Mouse (Mus musculus) frontal cortex, postnatal 14 days (tissue): Measurements from ENCODE around the gene Inf2.

ENCODE experiments used
- DNase-seq, 2 experiments: peaks; one replicate each; pipeline ENCODE4 v3.0.0; 2022; ENCODE audit warnings: low spot score in 2 of 2

The Inf2 gene

DNA sequence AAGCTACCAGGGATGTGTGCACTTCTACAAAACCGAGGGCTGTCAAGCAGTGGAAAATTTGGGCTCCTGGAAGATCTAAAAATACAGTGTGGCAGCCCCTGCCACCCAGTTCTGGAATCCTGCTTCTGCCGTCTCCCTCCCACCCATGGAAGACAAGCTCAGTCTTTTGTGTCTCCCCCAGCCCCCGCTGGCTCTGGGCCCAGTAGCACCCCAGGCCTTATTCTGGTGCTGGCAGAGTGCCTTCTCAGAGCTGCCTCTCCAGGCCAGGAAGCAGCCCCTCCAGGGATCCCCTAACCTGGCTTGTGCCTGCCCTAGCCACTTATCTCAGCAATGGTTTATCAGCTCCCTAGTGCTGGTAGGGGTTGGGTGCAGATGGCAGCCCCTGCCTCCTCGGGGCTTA, 6.4 kb downstream of the Inf2 start:
- DNase-seq: peak; percentile 59

DNA sequence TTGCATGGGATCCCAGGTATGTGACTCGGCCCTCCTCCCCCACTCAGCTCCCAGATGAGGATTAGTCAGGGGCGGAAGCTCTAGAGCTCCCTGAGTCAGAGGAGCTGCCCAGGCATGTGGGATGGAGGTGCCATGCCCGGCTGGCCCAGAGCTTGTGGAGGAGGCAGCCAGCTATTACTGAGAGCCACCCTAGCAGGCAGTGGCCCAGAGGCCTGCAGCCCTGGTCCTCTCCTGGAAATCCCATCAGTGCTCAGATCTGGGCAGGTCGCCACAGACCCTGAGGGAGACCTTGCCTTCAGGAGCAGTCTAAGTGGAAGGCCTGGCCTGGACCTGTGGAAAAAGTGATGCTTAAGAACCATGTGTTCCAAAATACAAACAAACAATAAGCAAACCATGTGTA, 7.0 kb downstream of the Inf2 start:
- no peak for DNase-seq

DNA sequence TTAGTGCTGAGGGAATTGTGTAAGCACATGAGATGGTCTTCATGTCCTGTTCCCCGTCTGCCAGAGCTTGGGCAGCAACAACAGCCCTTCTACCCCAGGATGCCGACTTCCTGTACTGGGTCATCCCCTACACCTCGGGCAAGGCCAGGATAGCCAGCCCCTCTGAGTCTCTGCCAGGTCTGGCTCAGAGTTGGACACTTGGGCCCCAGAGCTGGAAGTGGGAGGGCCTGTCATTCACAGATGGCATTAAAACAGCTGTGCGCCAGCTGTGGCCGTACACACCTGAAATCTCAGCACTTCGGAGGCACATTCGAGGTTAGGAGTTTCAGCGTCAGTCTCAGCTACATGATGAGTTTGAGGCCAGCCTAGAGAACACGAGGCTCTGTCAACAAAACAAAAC, 7.9 kb downstream of the Inf2 start:
- DNase-seq: no peak

DNA sequence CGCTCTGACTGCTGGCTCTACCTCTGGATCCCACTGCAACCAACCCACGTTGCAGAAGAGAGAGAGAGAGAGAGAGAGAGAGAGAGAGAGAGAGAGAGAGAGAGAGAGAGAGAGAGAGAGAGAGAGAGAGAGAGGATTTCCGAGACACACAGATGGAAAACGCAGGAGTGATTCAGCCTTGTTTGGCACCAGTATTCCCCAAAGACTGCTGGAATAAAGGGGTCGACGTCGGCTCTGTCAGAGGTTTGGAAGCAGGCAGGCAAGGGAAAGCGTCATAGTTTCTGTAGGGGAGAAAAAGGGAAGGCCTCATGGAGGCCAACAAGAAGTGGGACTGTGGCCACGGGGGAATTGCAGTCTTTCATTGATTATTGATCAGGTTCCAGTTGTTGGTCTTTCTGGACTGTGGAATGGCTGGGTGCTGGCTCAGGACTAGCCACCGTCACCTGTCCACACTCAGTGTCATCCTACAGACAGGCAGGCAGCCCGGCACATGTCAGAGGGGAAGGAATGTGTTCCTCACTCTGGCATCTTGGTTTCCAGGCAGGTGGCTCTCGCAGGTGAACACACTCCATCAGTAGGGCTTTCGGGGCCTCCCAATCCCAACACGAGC, 8.4 kb downstream of the Inf2 start:
- DNase-seq: no peak

DNA sequence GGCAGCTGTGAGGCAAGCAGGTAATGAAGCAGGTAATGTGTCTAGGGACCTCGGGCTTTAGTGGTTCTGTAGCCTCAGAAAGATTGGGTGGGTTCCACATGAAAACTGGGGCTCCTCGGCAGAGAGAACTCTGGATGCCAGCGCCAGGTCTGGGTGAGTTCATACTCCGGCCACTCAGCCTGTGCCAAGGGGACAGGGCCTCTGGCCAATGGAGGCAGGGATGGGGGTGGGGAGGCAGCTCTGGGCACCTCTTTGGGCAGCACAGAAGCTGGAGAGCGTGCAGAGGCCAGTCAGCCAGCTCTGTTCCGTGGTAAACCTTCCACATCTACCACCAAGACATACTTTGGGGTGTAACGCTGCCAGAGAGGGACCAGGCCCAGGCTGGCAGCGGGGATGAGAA, 9.0 kb downstream of the Inf2 start:
- DNase-seq: no peak

DNA sequence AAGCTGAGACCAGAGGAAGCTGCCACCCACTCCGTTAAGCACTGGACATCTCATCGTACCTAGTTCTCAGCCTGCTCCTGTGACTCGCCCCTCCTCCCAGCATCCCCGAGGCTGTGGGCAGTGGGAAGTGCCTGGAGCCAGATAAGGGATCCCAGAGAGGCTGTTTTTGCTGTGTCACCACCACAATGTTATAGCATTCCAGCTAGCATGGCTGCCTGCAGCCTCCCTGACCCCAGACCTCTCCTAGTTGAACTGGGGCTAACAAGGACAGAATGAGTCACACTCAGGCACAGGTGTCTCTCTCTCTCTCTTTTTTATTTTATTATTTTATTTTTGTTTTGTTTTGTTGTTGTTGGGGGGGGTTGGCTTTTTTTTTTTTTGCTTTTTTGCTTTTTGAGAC, 10.6 kb downstream of the Inf2 start:
- DNase-seq: no peak

DNA sequence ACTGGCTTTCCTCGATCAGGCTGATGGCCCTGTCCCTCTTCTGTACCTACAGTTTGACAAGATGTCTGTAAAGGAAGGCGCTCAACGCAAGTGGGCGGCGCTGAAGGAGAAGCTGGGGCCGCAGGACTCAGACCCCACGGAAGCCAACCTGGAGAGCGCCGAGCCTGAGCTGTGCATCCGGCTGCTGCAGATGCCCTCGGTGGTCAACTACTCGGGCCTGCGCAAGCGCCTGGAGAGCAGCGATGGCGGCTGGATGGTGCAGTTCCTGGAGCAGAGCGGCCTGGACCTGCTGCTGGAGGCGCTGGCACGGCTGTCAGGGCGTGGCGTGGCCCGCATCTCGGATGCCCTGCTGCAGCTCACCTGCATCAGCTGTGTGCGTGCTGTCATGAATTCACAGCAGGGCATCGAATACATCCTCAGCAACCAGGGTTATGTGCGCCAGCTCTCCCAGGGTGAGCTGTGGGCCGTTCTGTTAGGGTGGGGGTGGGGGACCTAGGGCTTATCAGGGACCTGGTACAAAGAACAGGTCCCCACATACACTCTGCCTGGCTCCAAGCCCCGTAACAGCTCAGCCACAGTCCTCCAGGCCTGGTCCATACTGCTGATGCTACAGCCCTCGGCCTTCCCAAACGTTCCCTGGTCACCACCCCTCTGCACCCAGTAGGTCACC, 11.5 kb downstream of the Inf2 start:
- no peak for DNase-seq

DNA sequence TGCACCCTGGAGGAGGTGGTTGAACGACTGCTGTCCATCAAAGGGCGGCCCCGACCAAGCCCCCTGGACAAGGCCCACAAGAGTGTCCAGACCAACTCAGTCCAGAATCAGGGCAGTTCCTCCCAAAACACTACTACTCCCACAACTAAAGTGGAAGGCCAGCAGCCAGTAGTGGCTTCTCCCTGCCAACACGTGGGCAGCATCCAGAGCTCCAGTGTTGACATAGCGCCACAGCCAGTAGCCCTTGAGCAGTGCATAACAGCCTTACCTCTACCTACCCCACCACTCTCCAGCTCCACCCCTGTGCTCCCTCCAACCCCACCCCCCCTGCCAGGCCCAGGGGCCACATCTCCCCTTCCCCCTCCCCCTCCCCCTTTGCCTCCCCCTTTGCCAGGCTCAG, 15.4 kb downstream of the Inf2 start:
- DNase-seq: no peak

DNA sequence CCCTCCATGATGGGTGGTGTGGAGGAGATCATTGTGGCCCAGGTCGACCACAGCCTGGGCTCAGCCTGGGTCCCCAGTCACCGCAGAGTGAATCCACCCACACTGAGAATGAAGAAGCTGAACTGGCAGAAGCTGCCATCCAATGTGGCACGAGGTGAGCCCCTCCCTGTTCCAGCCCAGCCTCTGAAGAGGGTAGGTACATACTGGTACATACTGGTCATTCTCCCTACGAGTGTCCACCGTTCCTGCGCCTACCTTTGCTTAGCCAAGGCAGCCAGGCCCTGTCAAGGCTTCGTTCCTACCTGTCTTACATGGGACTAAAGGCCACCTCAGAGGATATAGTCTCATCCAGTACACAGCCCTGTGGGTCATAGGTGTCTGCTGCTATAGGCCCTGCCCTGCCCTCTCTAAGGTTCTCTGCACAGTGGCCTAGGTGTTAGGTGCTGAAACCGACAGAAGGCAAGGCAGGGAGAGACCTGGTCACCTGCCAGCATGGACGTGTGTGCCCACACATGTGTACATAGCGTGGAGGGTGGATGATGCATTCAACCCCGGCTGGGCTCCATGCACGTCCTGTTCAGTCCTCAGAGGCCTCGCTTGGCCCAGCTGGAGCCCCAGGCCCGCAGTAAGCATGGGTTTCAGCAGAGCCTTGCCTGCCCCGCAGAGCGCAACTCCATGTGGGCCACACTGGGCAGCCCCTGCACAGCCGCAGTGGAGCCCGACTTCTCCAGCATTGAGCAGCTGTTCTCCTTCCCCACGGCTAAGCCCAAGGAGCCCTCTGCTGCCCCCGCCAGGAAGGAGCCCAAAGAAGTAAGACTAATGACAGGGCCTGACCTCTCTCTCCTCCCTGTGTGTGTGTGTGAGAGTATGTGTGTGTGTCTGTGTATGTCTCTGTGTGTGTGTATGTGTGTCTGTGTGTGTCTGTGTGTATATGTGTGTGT, 16.4 kb downstream of the Inf2 start:
- DNase-seq: no peak

DNA sequence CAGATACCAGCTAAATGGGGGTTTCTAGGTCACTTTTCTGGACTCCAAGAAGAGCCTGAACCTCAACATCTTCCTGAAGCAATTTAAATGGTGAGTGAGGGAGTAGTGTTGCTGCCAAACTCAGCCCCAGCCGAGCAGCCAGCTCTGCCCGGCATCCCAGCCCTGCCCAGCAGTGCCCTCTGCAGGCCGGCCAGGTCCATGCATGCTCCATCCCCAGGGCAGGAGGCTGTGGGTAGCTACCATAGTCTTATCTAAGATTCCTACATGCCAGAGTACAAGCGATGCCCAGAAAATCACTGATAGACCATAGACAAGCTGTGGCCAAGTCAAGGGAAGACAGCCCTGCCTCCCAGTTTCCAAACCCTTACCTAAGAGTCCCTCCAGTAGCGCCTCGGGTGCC, 17.2 kb downstream of the Inf2 start:
- DNase-seq: peak; percentile 51 to 74

DNA sequence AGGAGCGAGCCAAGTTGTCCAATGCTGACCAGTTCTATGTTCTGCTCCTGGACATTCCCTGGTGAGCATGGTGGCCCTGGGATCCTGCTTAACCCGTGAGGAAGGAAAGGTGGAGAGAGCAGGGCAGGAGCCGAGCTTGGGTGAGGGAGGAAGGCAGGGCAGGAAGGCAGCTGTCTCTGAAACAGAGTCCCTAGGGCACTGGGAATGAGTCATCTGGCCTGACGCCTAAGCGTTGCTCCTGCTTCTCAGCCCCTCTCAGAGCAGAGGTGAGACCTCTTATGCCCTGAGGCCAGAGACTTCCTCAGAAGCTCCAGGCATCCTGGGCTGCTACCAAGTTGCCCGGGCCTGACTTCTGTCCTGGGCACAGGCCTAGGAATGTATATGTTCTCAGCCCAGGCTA, 18.4 kb downstream of the Inf2 start:
- no peak for DNase-seq

DNA sequence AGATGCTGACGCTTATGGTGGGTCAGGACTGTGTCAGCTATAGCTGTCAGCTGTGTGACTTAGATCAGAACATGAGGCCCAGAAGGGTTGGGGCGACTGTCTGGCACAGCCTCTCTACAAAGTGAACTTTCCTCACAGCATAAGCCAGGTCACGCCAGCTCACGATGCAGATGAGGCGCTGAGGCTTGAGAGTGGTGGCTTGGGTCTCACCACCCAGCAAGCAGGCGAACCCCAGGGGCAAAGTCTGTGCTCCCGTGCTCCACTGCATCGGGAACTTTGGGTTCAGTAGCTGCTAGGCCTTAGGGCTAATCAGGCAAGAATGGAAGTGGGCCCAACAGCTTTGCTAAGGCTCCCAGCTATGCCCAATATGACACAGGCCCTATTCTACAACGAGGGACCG, 20.4 kb downstream of the Inf2 start:
- DNase-seq: no peak

DNA sequence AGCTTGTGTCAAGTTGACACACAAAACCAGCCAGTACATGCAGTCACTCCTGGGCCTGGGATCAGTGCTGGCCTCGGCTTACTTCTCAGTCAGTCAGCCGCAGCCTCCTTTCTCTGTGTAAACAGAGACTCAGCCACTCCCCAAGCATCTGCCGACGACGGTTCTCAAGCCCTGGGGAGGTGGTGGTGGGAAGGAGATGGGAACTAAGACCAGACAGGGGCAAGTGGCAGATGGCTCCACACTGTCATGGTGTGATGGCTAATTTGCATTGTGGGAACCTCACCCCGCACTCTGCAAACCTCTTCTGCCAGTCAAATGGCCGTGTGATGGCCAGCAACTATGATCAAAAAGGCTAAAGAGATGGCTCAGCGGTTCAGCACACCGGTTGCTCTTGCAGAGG, 28.1 kb downstream of the Inf2 start:
- no peak for DNase-seq

DNA sequence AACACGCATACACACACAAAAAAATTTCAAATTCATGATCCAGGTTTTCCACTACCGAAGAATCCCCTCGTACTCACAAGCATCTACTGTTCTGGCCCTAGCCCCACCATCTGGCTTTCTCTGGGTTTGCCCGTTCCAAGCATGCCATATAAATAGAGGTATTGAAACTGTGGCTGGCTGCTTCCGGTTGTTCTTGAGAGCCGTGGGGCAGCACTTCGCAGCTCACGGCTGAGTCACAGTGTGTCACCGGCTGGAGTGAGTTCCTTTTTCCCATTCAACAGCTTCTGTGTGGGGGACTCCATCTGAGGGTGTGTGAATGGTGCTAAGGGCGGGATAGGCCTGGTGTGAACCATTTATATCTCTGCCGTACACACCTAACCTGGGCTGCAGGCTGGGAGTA, 28.6 kb downstream of the Inf2 start:
- DNase-seq: peak; percentile 63 to 79

DNA sequence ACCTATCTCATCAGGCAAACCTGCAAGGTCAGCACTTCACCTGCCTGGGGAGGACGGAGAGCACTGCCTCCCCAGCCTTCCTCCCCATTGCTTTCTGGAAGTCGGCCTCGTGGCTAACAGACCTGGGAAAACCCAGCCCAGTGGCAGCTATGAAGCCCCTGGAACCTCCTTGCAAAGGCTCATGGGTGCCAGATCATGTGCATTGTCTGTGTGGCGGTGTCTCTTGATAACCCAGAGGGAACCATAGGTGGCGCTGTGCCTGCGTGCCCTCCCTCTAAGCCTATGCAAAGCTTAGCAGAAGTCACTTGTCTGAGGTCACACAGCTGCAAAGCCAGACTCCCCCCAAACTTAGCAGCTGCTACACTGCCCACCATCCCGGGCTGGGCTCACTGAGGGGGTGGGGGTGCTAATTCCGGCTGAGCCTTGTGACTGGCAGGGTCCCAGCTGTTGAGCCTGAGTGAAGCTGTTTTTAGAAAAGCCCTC, 29.4 kb downstream of the Inf2 start:
- DNase-seq: peak; percentile 61 to 75

DNA sequence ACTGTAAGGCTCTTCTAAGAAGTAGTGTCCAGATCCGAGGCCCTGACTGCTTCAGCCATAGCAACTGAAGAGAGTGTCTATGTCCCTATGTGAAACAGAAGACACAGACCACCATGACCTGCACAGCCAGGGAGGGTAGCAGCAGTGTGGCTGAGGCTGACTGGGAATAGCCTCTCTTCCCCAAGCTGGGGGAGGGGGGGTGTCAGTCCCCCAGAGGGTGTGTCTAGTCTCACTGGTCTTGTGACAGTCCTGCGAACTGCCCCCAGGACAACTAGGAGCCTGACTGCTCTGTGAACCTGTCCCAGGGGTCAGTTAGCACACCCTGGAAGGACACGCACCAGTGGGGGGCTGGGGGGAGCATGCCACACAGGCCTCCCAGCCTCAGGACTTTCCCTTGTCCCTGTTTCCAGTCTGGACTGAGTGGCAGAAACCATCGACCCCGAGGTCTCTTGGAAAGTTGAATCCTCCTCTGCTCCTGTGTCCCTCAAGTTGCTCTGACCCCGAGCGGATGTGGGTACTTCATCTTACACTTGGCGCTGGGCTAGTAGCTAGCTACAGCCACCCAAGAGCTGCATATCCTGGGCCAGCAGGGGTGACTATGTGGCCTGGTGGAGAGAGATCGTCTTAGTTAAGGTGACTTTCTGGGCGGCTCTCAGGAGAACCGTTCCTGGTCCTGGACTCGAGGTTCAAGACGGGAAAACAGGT, 30.5 kb downstream of the Inf2 start:
- no peak for DNase-seq

DNA sequence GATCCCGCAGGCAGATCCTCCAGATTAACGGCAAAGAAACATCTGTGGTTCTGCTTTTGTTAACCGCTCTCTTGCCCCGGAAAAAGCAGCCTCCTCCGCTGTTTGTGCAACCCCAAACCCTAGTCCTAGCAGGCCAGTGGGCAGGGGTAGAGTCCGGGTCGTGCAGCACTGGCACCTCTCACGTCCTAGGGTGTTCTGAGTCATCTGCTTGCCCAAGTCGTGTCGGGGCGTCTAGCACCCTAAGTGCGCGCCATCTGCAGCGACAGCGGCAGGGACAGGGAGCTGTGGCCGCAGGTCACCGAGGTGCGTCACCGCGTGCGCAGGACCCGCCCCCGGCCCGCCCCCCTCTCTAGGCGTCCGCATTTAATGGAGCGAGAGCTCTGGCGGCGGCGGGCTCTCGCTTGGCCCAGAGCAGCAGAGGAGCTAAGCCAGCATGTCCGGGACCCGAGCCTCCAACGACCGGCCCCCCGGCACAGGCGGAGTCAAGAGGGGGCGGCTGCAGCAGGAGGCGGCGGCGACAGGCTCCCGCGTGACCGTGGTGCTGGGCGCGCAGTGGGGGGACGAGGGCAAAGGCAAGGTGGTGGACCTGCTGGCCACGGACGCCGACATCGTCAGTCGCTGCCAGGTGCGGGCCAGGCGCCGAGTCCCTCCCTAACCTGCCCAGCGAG, 31.2 kb downstream of the Inf2 start, which contains the start of gene Adssl1:
Adssl1 (plus strand) TSS at position 360 of the 668 bp plus-strand sequence.
- no peak for DNase-seq

DNA sequence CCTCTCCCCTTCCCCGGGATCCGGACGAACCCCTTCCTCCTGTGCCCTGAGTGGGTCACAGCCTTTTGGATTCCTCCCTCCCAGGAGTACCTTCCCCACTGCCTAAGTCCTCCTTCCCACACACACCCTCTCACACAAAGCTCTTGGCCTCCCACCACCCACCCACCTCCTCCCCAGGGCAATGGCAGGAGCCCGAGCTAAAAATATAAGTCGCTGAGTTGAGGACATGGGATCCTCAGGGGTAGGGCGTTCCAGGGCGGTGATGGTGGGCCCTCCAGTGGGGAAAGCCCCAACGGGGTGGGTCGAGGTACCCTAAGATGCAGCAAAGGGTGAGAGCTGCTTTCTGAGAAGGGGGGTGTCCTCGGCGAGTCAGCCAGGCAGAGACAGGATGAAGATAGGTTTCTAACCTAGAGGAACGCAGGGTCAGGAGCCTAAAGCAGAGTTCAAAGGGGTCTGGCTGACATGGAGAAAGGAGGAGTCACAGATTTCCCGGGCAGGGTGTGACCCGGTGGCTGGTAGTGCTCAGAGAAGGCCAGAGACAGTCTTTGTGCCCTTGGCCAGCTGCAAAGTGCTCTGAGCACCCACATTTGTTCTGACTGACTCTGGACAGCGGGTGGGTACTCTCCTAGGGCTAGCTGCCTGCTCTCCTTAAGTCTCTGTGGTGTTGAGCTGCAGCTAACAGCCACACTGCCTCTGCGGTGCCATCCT, 31.9 kb downstream of the Inf2 start:
- DNase-seq: no peak

DNA sequence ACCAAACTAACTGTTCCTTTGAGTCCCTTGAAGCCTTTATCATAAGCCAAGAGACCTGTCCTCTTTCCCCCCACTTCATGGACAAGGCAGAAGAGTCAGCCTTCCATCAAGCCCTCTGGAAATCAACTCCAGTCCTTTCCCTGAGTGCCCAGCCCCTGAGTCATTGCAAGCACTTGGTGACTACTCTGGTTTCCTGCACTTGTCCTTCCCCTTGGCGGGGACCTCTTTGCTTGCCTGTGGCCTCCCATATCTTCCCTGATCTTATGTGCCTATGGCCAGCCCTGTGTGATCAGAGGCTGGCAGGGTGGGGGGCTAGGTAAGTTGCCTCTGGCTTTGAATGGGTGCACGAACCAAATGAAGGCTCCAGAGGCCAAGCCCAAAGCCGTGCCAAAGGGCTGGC, 33.3 kb downstream of the Inf2 start:
- DNase-seq: no peak

DNA sequence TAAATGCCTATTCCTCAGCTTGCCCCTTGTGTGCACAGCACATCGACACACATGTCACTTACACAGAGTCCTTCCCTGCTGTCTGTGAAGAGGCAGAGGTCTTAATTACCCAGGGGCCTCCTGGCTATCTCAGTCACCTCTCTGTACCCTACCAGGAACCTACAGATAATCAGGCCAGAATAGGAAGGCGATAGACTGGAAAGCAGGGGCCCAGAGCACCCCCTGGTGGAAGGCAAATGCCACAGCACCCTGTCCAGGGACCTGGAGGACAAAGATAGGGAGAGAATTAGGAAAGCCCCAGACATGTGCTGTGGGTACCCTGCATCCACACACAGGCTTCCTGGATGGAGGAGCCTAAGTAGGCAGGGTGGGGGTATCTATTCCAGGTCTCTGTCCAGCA, 35.2 kb downstream of the Inf2 start:
- no peak for DNase-seq

DNA sequence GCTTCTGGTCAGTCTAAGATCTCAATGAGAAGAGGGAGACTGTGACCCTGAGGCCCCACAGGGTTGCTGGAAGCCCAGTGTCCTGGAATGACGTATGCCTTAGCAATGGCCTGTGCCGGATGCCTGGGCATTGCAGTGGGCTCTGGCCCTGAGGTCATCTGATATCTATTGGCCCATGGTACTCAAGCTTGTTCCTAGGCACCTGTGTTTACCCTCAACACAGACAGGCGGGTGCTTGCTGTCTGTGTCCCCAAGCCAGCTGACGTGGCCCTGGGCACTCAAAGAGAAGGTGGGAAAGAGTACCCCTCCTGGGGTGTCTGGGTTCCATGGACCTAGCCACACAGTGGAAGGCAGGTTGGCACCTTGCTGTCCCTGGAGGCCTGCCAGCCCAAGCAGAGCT, 37.1 kb downstream of the Inf2 start:
- DNase-seq: no peak
